Mouse (Mus musculus) C2C12 (cell line): ENCODE measurements around the gene Cacng5.

Source experiments
- CEBPB ChIP-seq: IDR thresholded peaks from one replicate; pipeline ENCODE4 v1.6.1; 2011; ENCODE audit warnings: low read depth, mild to moderate bottlenecking, control low read depth, moderate library complexity
- CTCF ChIP-seq: IDR thresholded peaks from one replicate; pipeline ENCODE4 v1.5.1; 2011; ENCODE audit not compliant: control insufficient read depth, insufficient read depth, insufficient read length
- FOSL1 ChIP-seq: IDR thresholded peaks from one replicate; pipeline ENCODE4 v1.8.0; 2011; ENCODE audit warnings: mild to moderate bottlenecking, low read length; ENCODE audit not compliant: poor library complexity, insufficient read depth, severe bottlenecking
- MAX ChIP-seq: IDR thresholded peaks from one replicate; pipeline ENCODE4 v1.6.1; 2011; ENCODE audit warnings: mild to moderate bottlenecking, control low read depth
- MYOD1 ChIP-seq: IDR thresholded peaks from one replicate; pipeline ENCODE4 v1.6.1; 2011; ENCODE audit warnings: low read depth; ENCODE audit not compliant: control insufficient read depth, insufficient read length
- MYOG ChIP-seq: IDR thresholded peaks from one replicate; pipeline ENCODE4 v1.6.1; 2011; ENCODE audit not compliant: control insufficient read depth, insufficient read length; ENCODE audit errors: extremely low read depth
- USF1 ChIP-seq: IDR thresholded peaks from one replicate; pipeline ENCODE4 v1.6.1; 2011; ENCODE audit warnings: low read depth, mild to moderate bottlenecking, control low read depth, moderate library complexity

- TF ChIP-seq CTCF = no peak
- no peak for TF ChIP-seq MYOG
- TF ChIP-seq MYOD1 = no peak
- TF ChIP-seq MAX = no peak
- no peak for TF ChIP-seq USF1
- no peak for TF ChIP-seq FOSL1
- no peak for TF ChIP-seq CEBPB
Measured at GRCm38 (mm10) chr11:107917721-107918235, 2.9 kb upstream of the Cacng5 start.
